Mouse (Mus musculus) heart, postnatal 0 days (tissue): ENCODE data around the gene Aspscr1.

ENCODE experiments used
- CTCF ChIP-seq: IDR thresholded peaks from 2 replicates; pipeline ENCODE4 v1.5.1; 2016; ENCODE audit warnings: antibody characterized with exemption, control low read depth, low read depth
- EP300 ChIP-seq: IDR thresholded peaks from 2 replicates; pipeline ENCODE4 v1.6.1; 2016; ENCODE audit warnings: antibody characterized with exemption, low read depth

DNA sequence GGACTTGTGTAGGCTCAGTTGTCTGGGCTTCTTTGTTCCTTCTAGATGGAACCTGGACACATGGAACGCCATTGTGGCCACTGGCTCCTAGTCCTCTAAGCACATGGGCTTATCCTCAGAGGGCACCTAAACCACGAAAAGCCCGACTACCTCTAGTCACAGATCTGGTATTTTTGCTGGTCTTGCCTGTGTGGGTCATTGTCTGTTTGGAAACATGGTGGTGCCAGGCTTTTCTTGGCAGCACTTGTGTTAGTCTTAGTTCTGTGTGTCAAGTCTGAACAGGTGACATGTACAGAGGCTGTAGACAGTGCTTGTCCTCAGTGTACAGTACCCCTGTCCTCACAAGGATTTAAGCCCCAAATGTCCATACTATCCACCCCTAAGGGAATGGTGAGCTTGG is 10.8 kb downstream of the Aspscr1 start:
- TF ChIP-seq CTCF (no peak), EP300 (no peak)
